Mouse (Mus musculus) bone marrow macrophage, adult 2 months (primary cell): ENCODE results near the gene Homer2.

Experiments used
- CTCF ChIP-seq: IDR thresholded peaks from 2 replicates; pipeline ENCODE4 v1.5.1; 2012; ENCODE audit warnings: low read depth, mild to moderate bottlenecking, low read length, moderate library complexity
- POLR2A ChIP-seq: IDR thresholded peaks from 2 replicates; pipeline ENCODE4 v1.6.1; 2012; ENCODE audit warnings: mild to moderate bottlenecking, low read depth, low read length, borderline replicate concordance

DNA sequence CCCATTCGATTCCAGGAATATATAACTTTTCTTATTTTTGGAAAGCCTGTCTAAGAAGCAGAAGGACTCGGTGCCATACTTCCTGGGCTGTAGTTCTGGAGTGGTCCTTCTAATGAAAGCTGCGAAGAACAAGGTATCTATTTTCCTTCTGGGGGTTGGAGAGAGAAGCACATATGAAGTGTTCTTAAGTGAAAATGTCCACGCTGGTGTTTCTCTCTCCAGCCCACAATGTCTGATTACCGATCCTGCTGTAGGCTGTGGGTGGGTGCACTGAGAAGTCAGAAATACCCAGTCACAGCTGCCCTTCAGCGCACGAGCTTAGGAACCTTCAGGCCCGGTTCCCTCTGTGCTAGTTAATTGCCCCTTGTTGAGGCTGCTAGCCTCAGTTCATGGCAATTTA lies 76.1 kb downstream of the Homer2 start:
- no peak for TF ChIP-seq CTCF
- no peak for TF ChIP-seq POLR2A
